Mouse (Mus musculus) erythroid progenitor cell, adult 5-6 weeks (primary cell): Measurements from ENCODE around the gene Tfec. TPM values are rescaled to one million over a fixed set of nuclear protein-coding genes. Genes with fewer than 3 reads are reported as not detected.

Experiments used
- ATAC-seq: replicated peaks from 2 replicates; pipeline ENCODE4 v1.8.0; 2016; ENCODE audit warnings: moderate number of reproducible peaks, mild to moderate bottlenecking, moderate TSS enrichment, inconsistent platforms; ENCODE audit not compliant: poor library complexity, low FRiP score, severe bottlenecking
- total RNA-seq, 2 experiments: library from RNA; stranded (forward) in 1 of 2; stranded (reverse) in 1 of 2; fragments of 150-400 nt in 1 of 2; fragments of 186-747, 209-891 nt in 1 of 2; gene quantifications; 2 replicates each; pipeline versions ENCODE4 v1.2.3 to v1.2.4; 2015 to 2017; ENCODE audit warnings: low replicate concordance in 2 of 2

Gene Tfec
- total RNA-seq (2015; ENCODE audit: low replicate concordance) (10.1 and 13.4 TPM in 2 replicates), total RNA-seq (2017; ENCODE audit: low replicate concordance) (5.4 and 6.2 TPM in 2 replicates)

- ATAC-seq, result no peak
Measured at GRCm38 (mm10) chr6:16898251-16898862, at the start of gene Tfec. Gene Tfec (minus strand): TSS chr6:16898441.

GRCm38 (mm10) chr6:16947837-16948236 lies 49.6 kb upstream of the Tfec start:
- ATAC-seq, result no peak

- no peak for ATAC-seq
Measured at GRCm38 (mm10) chr6:16943513-16943912, 45.3 kb upstream of the Tfec start.

- no peak for ATAC-seq
Measured at GRCm38 (mm10) chr6:16942433-16942832, 44.2 kb upstream of the Tfec start.

- ATAC-seq, result no peak
Measured at GRCm38 (mm10) chr6:16931059-16931458, 32.8 kb upstream of the Tfec start.

- ATAC-seq, result no peak
Measured at GRCm38 (mm10) chr6:16920111-16920656, 21.9 kb upstream of the Tfec start.

GRCm38 (mm10) chr6:16891819-16892218 lies 6.4 kb downstream of the Tfec start:
- ATAC-seq, result no peak

GRCm38 (mm10) chr6:16883537-16884307 lies 14.5 kb downstream of the Tfec start:
- ATAC-seq, result no peak

- no peak for ATAC-seq
Measured at GRCm38 (mm10) chr6:16874021-16874542, 24.2 kb downstream of the Tfec start.

GRCm38 (mm10) chr6:16870067-16870466 lies 28.2 kb downstream of the Tfec start:
- no peak for ATAC-seq

GRCm38 (mm10) chr6:16868314-16868713 lies 29.9 kb downstream of the Tfec start:
- no peak for ATAC-seq

- ATAC-seq, result no peak
Measured at GRCm38 (mm10) chr6:16862753-16863508, 35.3 kb downstream of the Tfec start.

- ATAC-seq, result no peak
Measured at GRCm38 (mm10) chr6:16862050-16862449, 36.2 kb downstream of the Tfec start.

GRCm38 (mm10) chr6:16855879-16856545 lies 42.2 kb downstream of the Tfec start:
- no peak for ATAC-seq

GRCm38 (mm10) chr6:16854977-16855376 lies 43.3 kb downstream of the Tfec start:
- ATAC-seq, result no peak

- no peak for ATAC-seq
Measured at GRCm38 (mm10) chr6:16846521-16846920, 51.7 kb downstream of the Tfec start.

- ATAC-seq, result no peak
Measured at GRCm38 (mm10) chr6:16835631-16836030, 62.6 kb downstream of the Tfec start.

- no peak for ATAC-seq
Measured at GRCm38 (mm10) chr6:16828304-16828703, 69.9 kb downstream of the Tfec start.

GRCm38 (mm10) chr6:16821985-16822384 lies 76.3 kb downstream of the Tfec start:
- ATAC-seq, result no peak

- no peak for ATAC-seq
Measured at GRCm38 (mm10) chr6:16806302-16806701, 91.9 kb downstream of the Tfec start.
